Mouse (Mus musculus) midbrain, embryonic 15.5 days (tissue): ENCODE results near the gene Slc29a4. TPM values are rescaled to one million over a fixed set of nuclear protein-coding genes. Genes with fewer than 3 reads are reported as not detected.

ENCODE experiments used
- ATAC-seq: fragments of 200-750 bp; cut with Nextera tagmentation; replicated peaks from 2 replicates; pipeline ENCODE4 v1.8.0; 2017; ENCODE audit warnings: moderate TSS enrichment
- H3K27ac ChIP-seq: fragments of 300-500 bp; sonication (generic); 2 replicates; pipeline ENCODE4 v1.5.1; 2015; ENCODE audit warnings: mild to moderate bottlenecking, inconsistent platforms
- H3K27me3 ChIP-seq: fragments of 300-500 bp; sonication (generic); replicated peaks from 2 replicates; pipeline ENCODE4 v1.6.1; 2015; ENCODE audit warnings: inconsistent platforms
- H3K36me3 ChIP-seq: fragments of 300-500 bp; sonication (generic); replicated peaks from 2 replicates; pipeline ENCODE4 v1.6.1; 2015; ENCODE audit warnings: inconsistent platforms
- H3K4me1 ChIP-seq: fragments of 300-500 bp; sonication (generic); 2 replicates; pipeline ENCODE4 v1.6.1; 2015; ENCODE audit warnings: inconsistent platforms
- H3K4me2 ChIP-seq: fragments of 300-500 bp; sonication (generic); 2 replicates; pipeline ENCODE4 v1.6.1; 2015; ENCODE audit warnings: inconsistent platforms, mild to moderate bottlenecking, moderate library complexity
- H3K4me3 ChIP-seq: fragments of 300-500 bp; sonication (generic); 2 replicates; pipeline ENCODE4 v1.5.1; 2015; ENCODE audit warnings: mild to moderate bottlenecking, inconsistent platforms
- H3K9ac ChIP-seq: fragments of 300-500 bp; sonication (generic); 2 replicates; pipeline ENCODE4 v1.6.1; 2015; ENCODE audit warnings: mild to moderate bottlenecking, inconsistent platforms
- H3K9me3 ChIP-seq: fragments of 300-500 bp; sonication (generic); 2 replicates; pipeline ENCODE4 v1.6.1; 2016; ENCODE audit warnings: inconsistent platforms
- WGBS: fragments of 180-500 bp; shearing (Covaris S2); methylation state at CpG from one replicate; pipeline ENCODE4 v1.1.7; 2015; ENCODE audit warnings: mixed read lengths; 5-methylcytosine and 5-hydroxymethylcytosine counted together
- polyA plus RNA-seq: library from polyadenylated mRNA; unstranded; fragments of >200 nt; fragmentation: Nextera tagmentation; extraction: Ambion mirVana; gene quantifications from 2 replicates; pipeline ENCODE4 v1.2.1, GENCODE M21; 2015

The Slc29a4 gene
- polyA plus RNA-seq, 1 experiment from 2014 or later: 97.2 TPM

DNA sequence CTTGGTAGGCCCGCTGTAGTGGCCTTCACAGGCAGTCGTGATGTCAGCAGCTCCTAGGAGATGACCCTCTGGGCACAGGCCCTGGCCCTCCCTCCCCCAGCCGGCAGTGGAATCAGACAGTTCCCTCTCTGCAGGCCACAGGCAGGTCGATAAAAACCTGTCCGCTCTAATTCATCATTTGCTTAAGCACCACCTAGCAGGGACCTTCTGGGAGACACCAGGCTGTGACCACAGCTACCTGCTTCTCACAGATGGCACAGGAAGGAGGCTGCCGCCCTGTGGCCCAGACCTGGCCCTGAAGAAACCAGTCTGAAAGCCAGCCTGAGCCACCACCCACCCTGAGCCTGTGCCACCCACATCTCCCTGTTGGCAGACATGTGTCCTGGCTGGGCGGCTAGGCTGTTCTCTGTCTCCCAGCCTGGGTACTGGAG lies 14.2 kb upstream of the Slc29a4 start:
- H3K27me3 ChIP-seq: no peaks in the 10 kb centered on the region
- no peaks in the 10 kb centered on the region for H3K36me3 ChIP-seq
- ATAC-seq: no peak
- H3K4me1 ChIP-seq: peaks cover 2% of the 10 kb centered on the region; the same call in 1 of the 2 replicates
- no peaks in the 10 kb centered on the region for H3K9me3 ChIP-seq
- H3K4me2 ChIP-seq: no peak overlapping the region
- H3K9ac ChIP-seq: no peak overlapping the region
- no peak overlapping the region for H3K4me3 ChIP-seq
- H3K27ac ChIP-seq: no peak overlapping the region
- WGBS: 69% methylated on average over 7 of the region's 7 CpGs

DNA sequence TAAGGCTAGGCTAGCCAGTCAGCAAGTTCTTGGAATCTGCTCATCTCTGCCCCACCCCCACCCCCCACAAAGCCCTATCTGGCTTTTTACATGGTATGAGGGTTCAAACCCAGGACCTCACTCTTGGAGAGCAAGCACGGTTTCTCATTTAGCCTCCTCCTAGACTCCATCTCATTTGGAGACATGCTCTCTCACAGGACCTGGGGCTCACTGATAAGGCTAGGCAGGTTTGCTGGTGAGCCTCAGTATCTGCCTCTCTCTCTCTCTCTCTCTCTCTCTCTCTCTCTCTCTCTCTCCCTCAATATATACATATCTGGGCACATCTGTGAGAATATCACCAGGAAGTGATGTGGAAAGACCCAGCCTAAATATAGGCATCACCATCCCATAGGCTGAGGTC lies 13.2 kb upstream of the Slc29a4 start:
- ATAC-seq: no peak

DNA sequence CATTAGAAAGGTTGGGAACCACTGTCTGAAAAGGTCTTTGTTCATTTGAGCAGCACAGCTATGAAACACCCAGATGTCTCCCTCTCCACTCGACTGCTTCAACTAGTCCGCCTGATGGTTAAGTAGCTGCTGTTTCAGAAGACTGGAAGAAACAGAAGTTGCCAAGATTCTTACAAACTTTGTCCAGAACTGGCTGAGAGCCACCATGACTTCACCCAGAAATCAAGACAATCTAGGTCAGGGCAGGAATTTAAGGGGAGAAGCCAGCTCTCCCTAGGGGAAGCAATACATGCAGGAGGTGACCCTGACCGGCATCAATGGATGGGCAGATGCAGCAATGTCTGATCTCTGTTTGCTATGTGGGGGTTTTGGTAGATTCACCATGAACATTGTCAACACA lies 10.4 kb upstream of the Slc29a4 start:
- 88% methylated on average over 3 of the region's 3 CpGs for WGBS

More for the DNA sequence above, 13.2 kb upstream of the Slc29a4 start:
- Histone ChIP-seq H3K36me3 (no peaks in the 10 kb centered on the region), H3K9me3 (no peaks in the 10 kb centered on the region), H3K27ac (no peak overlapping the region), H3K4me1 (no peaks in the 10 kb centered on the region), H3K4me3 (no peak overlapping the region), H3K27me3 (no peaks in the 10 kb centered on the region), H3K4me2 (no peak overlapping the region), H3K9ac (no peak overlapping the region)
- whole genome bisulfite sequencing: 96% methylated on average over 1 of the region's 1 CpGs

DNA sequence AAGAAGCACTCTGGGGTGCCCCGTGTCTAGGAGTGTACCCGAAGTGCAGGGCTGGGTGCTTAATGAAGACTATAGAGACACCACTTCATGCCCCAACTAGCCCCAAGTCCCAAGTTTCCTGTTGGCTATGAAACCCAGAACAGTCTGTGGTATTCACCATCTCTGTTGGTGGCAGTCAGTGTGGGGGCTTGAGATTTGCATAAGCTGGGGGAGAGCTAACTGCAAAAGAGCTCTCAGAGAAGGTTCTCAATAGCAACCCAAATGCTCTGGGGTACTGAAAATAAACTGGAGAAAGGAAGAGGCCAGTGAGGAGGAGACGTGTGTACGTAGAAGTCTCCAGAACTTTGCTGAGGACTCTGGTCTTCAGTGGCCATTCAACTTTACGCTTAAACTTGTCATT lies 9.8 kb upstream of the Slc29a4 start:
- Histone ChIP-seq H3K27ac (no peak overlapping the region), H3K4me2 (no peak overlapping the region), H3K36me3 (no peaks in the 10 kb centered on the region), H3K27me3 (no peaks in the 10 kb centered on the region), H3K4me3 (no peak overlapping the region), H3K9me3 (no peaks in the 10 kb centered on the region), H3K4me1 (no peaks in the 10 kb centered on the region), H3K9ac (no peak overlapping the region)
- WGBS: 95% methylated on average over 5 of the region's 5 CpGs
- ATAC-seq: no peak

More for the DNA sequence above, 10.4 kb upstream of the Slc29a4 start:
- no peaks in the 10 kb centered on the region for H3K9me3 ChIP-seq
- no peak overlapping the region for H3K4me2 ChIP-seq
- H3K36me3 ChIP-seq: no peaks in the 10 kb centered on the region
- H3K27ac ChIP-seq: no peak overlapping the region
- H3K4me3 ChIP-seq: no peak overlapping the region
- ATAC-seq: no peak
- no peaks in the 10 kb centered on the region for H3K4me1 ChIP-seq
- H3K9ac ChIP-seq: no peak overlapping the region
- no peaks in the 10 kb centered on the region for H3K27me3 ChIP-seq

DNA sequence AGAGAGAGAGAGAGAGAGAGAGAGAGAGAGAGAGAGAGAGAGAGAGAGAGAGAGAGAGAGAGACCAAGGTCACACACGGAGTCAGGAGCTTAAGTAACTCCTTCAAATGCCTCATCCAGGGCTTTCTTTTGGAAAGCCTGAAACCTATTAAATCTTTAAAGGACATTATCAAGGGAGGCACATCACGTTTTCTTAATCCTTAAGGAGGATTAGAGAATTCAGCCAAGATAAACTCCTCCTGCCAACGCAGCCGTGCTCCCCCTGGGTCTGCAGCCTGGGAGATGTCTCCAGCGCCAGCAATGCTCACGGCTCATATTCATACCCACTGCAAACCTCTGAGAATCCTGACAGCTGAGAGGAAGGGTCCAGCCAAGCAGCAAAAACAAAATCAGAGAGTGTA lies 3.4 kb upstream of the Slc29a4 start:
- Histone ChIP-seq H3K9me3 (no peaks in the 10 kb centered on the region), H3K4me2 (no peak overlapping the region), H3K27ac (peak overlapping the region; percentile 57; the same call in 1 of the 2 replicates), H3K9ac (no peak overlapping the region), H3K36me3 (no peaks in the 10 kb centered on the region), H3K27me3 (no peaks in the 10 kb centered on the region), H3K4me3 (no peak overlapping the region), H3K4me1 (peaks cover 14% of the 10 kb centered on the region)
- no peak for ATAC-seq
- 12% methylated on average over 6 of the region's 6 CpGs for WGBS

DNA sequence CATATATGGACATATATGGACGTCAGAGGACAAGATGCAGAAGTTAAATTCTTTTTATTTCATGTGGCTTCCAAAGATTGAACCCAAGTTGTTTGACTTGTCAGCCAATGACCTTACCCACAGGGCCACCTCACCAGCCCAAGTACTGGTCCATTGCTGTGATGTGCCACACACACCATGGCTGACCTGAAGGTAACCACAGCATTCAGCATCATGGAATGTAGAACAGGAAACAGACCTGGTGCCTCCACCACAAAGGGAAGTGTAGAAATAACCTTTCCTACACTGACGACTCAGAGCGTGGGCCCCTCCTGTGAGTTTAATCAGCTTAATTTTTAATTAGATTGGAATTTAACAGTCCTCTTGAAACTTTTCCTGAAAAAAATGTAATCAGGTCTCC lies 2.0 kb upstream of the Slc29a4 start:
- H3K36me3 ChIP-seq: no peaks in the 10 kb centered on the region
- no peak overlapping the region for H3K27ac ChIP-seq
- H3K9ac ChIP-seq: no peak overlapping the region
- H3K27me3 ChIP-seq: no peaks in the 10 kb centered on the region
- ATAC-seq: no peak
- H3K9me3 ChIP-seq: no peaks in the 10 kb centered on the region
- WGBS: 77% methylated on average over 3 of the region's 3 CpGs
- no peak overlapping the region for H3K4me3 ChIP-seq
- no peak overlapping the region for H3K4me2 ChIP-seq
- H3K4me1 ChIP-seq: peaks cover 14% of the 10 kb centered on the region

DNA sequence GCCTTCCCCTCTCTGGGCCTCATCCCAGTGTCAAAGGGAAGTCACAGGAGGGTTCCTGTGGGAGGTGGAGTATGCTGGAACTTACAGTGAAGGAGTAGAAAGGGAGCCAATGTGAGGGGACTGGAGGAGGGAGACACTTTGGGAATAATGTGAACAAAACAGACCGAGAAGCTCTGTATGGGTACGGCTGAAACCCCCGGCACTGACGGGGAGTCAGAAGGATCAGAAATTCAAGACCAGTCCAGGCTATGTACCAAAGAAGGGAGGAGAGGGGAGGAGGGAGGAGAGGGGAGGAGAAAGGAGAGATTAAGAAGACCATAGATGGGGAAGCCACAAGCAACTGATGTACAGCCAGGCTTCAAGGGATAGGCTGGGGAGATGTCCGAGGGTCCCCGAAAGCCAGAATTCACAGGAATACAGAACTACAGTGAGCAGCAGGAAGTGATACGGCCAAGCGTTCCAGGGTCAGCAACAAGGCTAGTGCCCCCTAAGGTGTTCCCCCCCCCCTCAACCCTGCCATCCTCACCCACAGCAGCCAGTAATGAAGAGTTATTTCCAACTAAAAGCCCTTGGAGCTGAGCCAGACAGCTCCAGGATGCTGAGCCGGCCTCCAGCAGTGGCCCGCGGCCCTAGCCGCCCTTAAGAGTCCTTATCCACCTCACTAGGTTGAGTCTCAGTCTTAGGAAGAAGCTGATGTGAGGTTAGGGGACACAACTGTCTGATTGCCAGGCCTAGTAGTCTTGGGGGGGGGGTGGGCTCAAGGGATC lies 842 bp downstream of the Slc29a4 start:
- 0 out of 2 replicates have a peak, but pooled peaks have one; percentile 19 for ATAC-seq
- Histone ChIP-seq H3K27ac (peak overlapping the region; percentile 56; the same call in 1 of the 2 replicates), H3K27me3 (no peaks in the 10 kb centered on the region), H3K4me3 (no peak overlapping the region), H3K4me2 (peak overlapping the region; percentile 1; the same call in 1 of the 2 replicates), H3K36me3 (no peaks in the 10 kb centered on the region), H3K4me1 (peaks cover 14% of the 10 kb centered on the region), H3K9me3 (no peaks in the 10 kb centered on the region), H3K9ac (no peak overlapping the region)
- WGBS: 53% methylated on average over 12 of the region's 12 CpGs

DNA sequence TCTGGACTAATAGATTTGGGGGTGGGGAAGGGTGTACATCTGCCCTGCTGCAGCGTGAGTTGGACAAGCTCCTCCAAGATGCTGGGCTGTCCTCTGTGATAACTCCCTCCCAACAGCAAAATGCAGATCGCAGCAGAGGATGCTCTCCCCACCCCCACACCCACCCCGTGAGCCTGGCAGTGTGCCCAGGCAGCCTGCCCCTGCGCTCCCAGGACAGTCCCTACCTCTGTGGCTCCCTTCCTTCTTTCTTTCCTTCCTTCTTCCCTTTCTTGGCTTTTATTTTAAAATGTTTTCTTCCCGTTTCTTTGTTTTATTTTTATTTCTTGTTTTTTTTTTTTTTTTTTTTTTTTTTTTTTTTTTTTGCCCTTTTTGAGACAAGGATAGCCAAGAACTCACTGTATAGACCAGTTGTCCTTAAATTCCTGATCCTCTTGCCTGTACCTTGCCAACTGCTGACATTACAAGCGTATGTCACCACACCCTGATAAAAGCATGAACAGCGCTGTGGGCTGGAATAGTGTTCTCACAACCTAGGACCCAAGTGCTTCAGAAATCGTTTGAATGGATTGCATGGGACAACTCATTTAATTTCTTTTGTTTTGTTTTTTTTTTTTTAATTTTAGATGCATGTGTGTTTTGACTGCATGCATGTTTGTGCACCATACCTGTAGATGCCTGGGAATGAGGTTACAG lies 1.6 kb downstream of the Slc29a4 start:
- peak overlapping the region; percentile 1; the same call in 1 of the 2 replicates for H3K4me2 ChIP-seq
- 41% methylated on average over 8 of the region's 8 CpGs for WGBS
- no peak overlapping the region for H3K4me3 ChIP-seq
- ATAC-seq: 0 out of 2 replicates have a peak, but pooled peaks have one; percentile 38
- H3K9me3 ChIP-seq: no peaks in the 10 kb centered on the region
- peak overlapping the region; percentile 56; the same call in 1 of the 2 replicates for H3K27ac ChIP-seq
- no peaks in the 10 kb centered on the region for H3K36me3 ChIP-seq
- peaks cover 14% of the 10 kb centered on the region for H3K4me1 ChIP-seq
- H3K9ac ChIP-seq: no peak overlapping the region
- H3K27me3 ChIP-seq: no peaks in the 10 kb centered on the region

DNA sequence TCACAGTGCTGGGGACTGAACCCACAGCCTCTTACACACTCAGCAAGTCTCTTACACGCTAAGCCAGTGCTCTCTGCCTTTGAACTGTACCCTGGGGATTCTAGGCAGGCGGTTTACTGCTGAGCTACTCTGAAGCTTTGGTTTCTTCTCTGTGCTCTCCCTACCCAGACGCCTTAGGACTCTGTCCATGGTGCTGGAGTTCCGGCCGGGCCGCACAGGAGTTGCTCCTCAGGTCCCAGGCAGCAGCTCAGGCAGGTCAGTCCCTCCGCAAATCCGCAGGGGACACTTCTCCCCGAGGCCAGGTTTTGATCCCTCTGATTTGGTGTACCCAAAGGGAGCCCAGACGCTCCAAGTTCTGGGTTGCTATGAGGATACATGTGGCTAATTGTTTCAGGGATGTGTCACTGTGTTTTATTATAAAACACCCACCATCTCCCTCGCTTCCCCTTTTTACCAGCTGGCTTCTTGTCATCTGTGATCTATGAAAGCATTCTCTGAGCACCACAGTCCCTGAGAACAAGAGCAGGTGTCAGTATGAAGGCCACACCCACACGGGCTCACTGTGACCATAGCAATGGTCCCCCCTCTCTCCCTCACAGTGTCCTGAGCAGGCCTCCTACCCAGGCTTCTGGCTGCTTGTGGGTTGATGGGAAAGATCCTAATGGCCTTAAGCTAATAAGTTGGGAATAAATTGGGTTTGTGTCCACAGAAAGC lies 2.5 kb downstream of the Slc29a4 start:
- Histone ChIP-seq H3K4me1 (peaks cover 8% of the 10 kb centered on the region), H3K27ac (no peak overlapping the region), H3K36me3 (no peaks in the 10 kb centered on the region), H3K4me3 (no peak overlapping the region), H3K27me3 (no peaks in the 10 kb centered on the region), H3K9ac (no peak overlapping the region), H3K4me2 (no peak overlapping the region), H3K9me3 (no peaks in the 10 kb centered on the region)
- no peak for ATAC-seq
- 13% methylated on average over 12 of the region's 12 CpGs for WGBS

DNA sequence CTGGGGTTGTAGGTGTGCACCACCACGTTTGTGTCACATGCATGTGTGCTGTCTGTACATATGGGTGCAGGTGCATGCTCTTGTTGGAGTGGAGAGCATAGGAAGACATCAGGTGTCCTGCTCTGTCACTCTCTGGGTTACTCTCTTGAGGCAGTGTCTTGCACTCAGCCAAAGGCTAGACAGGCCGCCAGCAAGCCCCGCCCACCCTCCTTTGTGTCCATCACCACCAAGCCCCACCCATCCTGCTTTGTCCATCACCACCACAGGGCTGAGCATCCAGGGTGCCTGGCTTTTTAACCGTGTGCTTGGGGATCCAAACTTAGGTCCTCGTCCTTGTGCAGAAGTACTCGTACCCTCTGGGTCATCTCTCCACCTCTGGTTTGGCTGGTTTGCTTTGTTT lies 3.9 kb downstream of the Slc29a4 start:
- peaks cover 11% of the 10 kb centered on the region for H3K4me1 ChIP-seq
- no peak for ATAC-seq
- H3K9ac ChIP-seq: no peak overlapping the region
- no peaks in the 10 kb centered on the region for H3K36me3 ChIP-seq
- H3K9me3 ChIP-seq: no peaks in the 10 kb centered on the region
- no peak overlapping the region for H3K4me3 ChIP-seq
- H3K4me2 ChIP-seq: no peak overlapping the region
- H3K27me3 ChIP-seq: 0 out of 2 replicates have a peak, but pooled peaks cover 4% of the 10 kb centered on the region
- no peak overlapping the region for H3K27ac ChIP-seq
- WGBS: 35% methylated on average over 6 of the region's 6 CpGs

DNA sequence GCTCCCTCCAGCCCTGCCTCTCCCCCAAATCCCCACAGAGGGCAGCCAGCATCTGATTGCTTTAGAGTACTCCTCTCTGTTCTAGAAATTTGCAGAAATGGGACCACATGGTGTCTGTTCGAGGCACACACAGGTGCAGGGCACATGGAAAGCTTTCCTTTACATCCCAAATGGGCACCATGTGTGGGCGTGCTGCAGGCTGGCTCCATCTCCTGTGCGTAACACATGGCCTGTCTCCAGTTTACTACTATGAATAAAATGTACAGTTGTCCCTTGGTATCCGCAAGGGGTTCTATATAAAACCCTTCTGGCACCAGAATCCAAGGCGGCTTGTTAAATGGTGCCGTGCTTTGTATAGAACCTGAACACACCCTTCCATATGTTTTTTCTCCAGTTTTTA lies 4.6 kb downstream of the Slc29a4 start:
- Histone ChIP-seq H3K27ac (no peak overlapping the region), H3K9me3 (no peaks in the 10 kb centered on the region), H3K36me3 (no peaks in the 10 kb centered on the region), H3K4me1 (peaks cover 17% of the 10 kb centered on the region), H3K27me3 (0 out of 2 replicates have a peak, but pooled peaks cover 4% of the 10 kb centered on the region), H3K4me3 (no peak overlapping the region), H3K4me2 (no peak overlapping the region), H3K9ac (no peak overlapping the region)
- no peak for ATAC-seq
- 87% methylated on average over 6 of the region's 6 CpGs for WGBS

DNA sequence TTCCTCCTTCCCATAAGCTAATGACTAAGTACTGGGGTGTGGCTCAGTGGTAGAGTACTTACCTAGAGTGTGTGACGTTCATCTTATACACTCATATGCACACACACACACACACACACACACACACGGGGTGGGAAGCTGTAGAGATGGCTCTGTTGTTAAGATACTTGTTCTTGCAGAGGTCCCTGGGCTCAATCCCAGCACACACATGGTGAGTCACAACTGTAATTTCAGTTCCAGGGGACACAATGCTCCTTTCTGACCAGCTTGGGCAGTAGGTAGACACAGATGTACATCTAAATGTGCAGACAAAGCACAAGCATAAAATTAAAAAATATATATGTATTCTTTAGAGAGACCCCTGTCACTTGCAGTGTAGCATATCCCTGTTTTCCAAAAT lies 5.4 kb downstream of the Slc29a4 start:
- Histone ChIP-seq H3K4me3 (no peak overlapping the region), H3K27me3 (0 out of 2 replicates have a peak, but pooled peaks cover 4% of the 10 kb centered on the region), H3K27ac (no peak overlapping the region), H3K4me2 (no peak overlapping the region), H3K9ac (no peak overlapping the region), H3K9me3 (no peaks in the 10 kb centered on the region), H3K4me1 (peaks cover 20% of the 10 kb centered on the region), H3K36me3 (no peaks in the 10 kb centered on the region)
- ATAC-seq: no peak
- WGBS: 59% methylated on average over 2 of the region's 2 CpGs
